Mouse (Mus musculus): ENCODE data around the gene Trmt10b. TPM values are rescaled to one million over a fixed set of nuclear protein-coding genes. Genes with fewer than 3 reads are reported as not detected.

Trmt10b gene
- total RNA-seq, 4 experiments from 2014 or later: 2.7 to 6.8 (median 3.3) TPM

GRCm38 (mm10) chr4:45341669-45342249, 44.8 kb downstream of the Trmt10b start, which contains the start of gene Dcaf10:
Dcaf10 (plus strand) TSS chr4:45342101.
- peak; percentile 93 for DNase-seq (ENCODE audit: low spot score)

GRCm38 (mm10) chr4:45342286-45343155, 45.6 kb downstream of the Trmt10b start, which contains the start of gene Exosc3:
Exosc3 (minus strand) TSS chr4:45342732.
- DNase-seq (ENCODE audit: low spot score): peak; percentile 22

- no peak for DNase-seq (ENCODE audit: low spot score)
These were observed 59.7 kb downstream of the Trmt10b start for GRCm38 (mm10) chr4:45356653-45357052.

Other genes with a start within 250 kb of the Trmt10b start
- gene Fbxo10, start 212.5 kb upstream of the Trmt10b start, total RNA-seq (2022): 10 to 100 TPM in 3 of 4 experiments, 1 to 10 TPM in 1; 8.2 to 11.5 (median 10.7) TPM
- 100 to 1,000 TPM; 234 to 269 (median 250) TPM for gene Tomm5, start 189.0 kb upstream of the Trmt10b start, total RNA-seq (2022)
- gene Frmpd1, start 112.3 kb upstream of the Trmt10b start, total RNA-seq (2022): under 1 TPM; 0.27 to 0.72 (median 0.51) TPM
- 10 to 100 TPM in 3 of 4 experiments, 1 to 10 TPM in 1; 9.8 to 12.5 (median 11.0) TPM for gene Dcaf10, start 45.0 kb downstream of the Trmt10b start, total RNA-seq (2022)
- gene Exosc3, start 45.6 kb downstream of the Trmt10b start, total RNA-seq (2022): 10 to 100 TPM; 13.5 to 17.8 (median 15.3) TPM
- gene Slc25a51, start 111.6 kb downstream of the Trmt10b start, total RNA-seq (2022): 100 to 1,000 TPM in 1 of 4 experiments, 10 to 100 TPM in 3; 84.3 to 112 (median 96.3) TPM
- gene Shb, start 235.3 kb downstream of the Trmt10b start, total RNA-seq (2022): 10 to 100 TPM; 23.7 to 44.2 (median 32.3) TPM

Measured in heart, adult 8-10 months (tissue).